Mouse (Mus musculus) ES-E14 (cell line): ENCODE results near the gene Dazap2. TPM values are rescaled to one million over a fixed set of nuclear protein-coding genes. Genes with fewer than 3 reads are reported as not detected.
A peak's percentile ranks its signal among the peaks of the same experiment; 100 is the strongest.

ENCODE experiments used
- DNase-seq: peaks from one replicate; pipeline ENCODE4 v3.0.0-alpha.2; 2013; ENCODE audit warnings: low read depth, low spot score
- H3K27ac ChIP-seq: 2 replicates; pipeline ENCODE4 v1.5.1; 2012; ENCODE audit warnings: low read depth, mild to moderate bottlenecking, low read length, moderate library complexity, mixed read lengths; ENCODE audit not compliant: poor library complexity, insufficient read depth, severe bottlenecking
- H3K36me3 ChIP-seq: 2 replicates; pipeline ENCODE4 v1.6.1; 2012; ENCODE audit warnings: mild to moderate bottlenecking, low read length, moderate library complexity, mixed read lengths; ENCODE audit not compliant: control insufficient read depth, poor library complexity, insufficient read depth, severe bottlenecking
- H3K4me1 ChIP-seq, 2 experiments: fragments of 150-350 bp in 1 of 2; sonication (generic) in 1 of 2; 2 replicates each; pipeline ENCODE4 v1.6.1; 2012; ENCODE audit warnings: low read length in 2 of 2, mild to moderate bottlenecking in 1 of 2, mixed read lengths in 1 of 2; ENCODE audit not compliant: control insufficient read depth in 2 of 2, insufficient read depth in 2 of 2, poor library complexity in 1 of 2
- H3K4me3 ChIP-seq, 2 experiments: fragments of 150-350 bp in 1 of 2; sonication (generic) in 1 of 2; 2 replicates each; pipeline ENCODE4 v1.5.1; 2012; ENCODE audit warnings: low read length in 2 of 2, low read depth in 1 of 2, mild to moderate bottlenecking in 1 of 2, mixed read lengths in 1 of 2; ENCODE audit not compliant: insufficient read depth in 1 of 2, poor library complexity in 1 of 2, severe bottlenecking in 1 of 2
- H3K9ac ChIP-seq: 2 replicates; pipeline ENCODE4 v1.6.1; 2012; ENCODE audit warnings: low read depth, mild to moderate bottlenecking, low read length, mixed read lengths; ENCODE audit not compliant: poor library complexity, insufficient read depth, severe bottlenecking
- H3K9me3 ChIP-seq: fragments of 150-350 bp; sonication (generic); 2 replicates; pipeline ENCODE4 v1.6.1; 2012; ENCODE audit warnings: low read depth, mild to moderate bottlenecking, low read length; ENCODE audit not compliant: control insufficient read depth, insufficient read depth
- CHD2 ChIP-seq: IDR thresholded peaks from 2 replicates; pipeline ENCODE4 v1.6.1; 2014; ENCODE audit warnings: mild to moderate bottlenecking, low read depth, low read length, inconsistent platforms
- HCFC1 ChIP-seq: IDR thresholded peaks from 2 replicates; pipeline ENCODE4 v1.6.1; 2012; ENCODE audit warnings: low read length, inconsistent platforms, borderline replicate concordance; ENCODE audit not compliant: insufficient read depth
- MAFK ChIP-seq: IDR thresholded peaks from 2 replicates; pipeline ENCODE4 v1.6.1; 2014; ENCODE audit warnings: mild to moderate bottlenecking, low read depth, low read length, inconsistent platforms; ENCODE audit not compliant: insufficient read depth
- ZC3H11A ChIP-seq: IDR thresholded peaks from 2 replicates; pipeline ENCODE4 v1.6.1; 2012; ENCODE audit warnings: low read depth, mild to moderate bottlenecking, inconsistent platforms, low read length, borderline replicate concordance
- ZNF384 ChIP-seq: IDR thresholded peaks from 2 replicates; pipeline ENCODE4 v1.6.1; 2012; ENCODE audit warnings: low read depth, low read length, inconsistent platforms
- in situ Hi-C, 2 experiments: fragments of 600-800 bp; cut with MboI; formaldehyde crosslinking; loops; one replicate each; pipeline ENCODE4 v1.15.1; 2025; ENCODE audit warnings: low sequenced_read_pairs in 2 of 2, inconsistent platforms in 1 of 2; ENCODE audit not compliant: unreplicated experiment in 2 of 2
- total RNA-seq: library from RNA; depleted of rRNA; stranded (reverse); fragments of 300-350 nt; gene quantifications from 2 replicates; pipeline ENCODE4 v1.2.3, GENCODE M21; 2012

Gene Dazap2
- total RNA-seq, 1 experiment = 27.6 TPM

DNA sequence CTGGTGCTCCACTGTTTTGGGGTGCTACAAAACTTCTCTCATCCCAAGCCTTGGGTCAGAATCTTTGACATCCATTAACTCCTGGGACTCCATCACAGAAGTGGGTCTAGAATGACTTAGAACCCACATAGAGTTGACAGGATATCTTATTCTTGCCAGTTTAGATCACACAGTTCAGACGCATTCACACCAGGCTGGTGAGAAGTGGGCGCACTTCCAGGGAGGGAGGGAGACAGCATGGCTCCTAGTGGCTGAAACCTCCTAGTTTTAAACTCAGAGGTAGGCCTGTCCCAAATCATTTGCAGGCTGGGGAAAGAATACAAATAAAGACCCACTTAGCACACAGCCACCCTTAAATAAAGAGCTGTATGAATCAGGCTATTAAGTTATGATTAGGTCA is 40.8 kb upstream of the Dazap2 start:
- in situ Hi-C loops = no loop called here
- H3K4me3 ChIP-seq = no peak overlapping the region

DNA sequence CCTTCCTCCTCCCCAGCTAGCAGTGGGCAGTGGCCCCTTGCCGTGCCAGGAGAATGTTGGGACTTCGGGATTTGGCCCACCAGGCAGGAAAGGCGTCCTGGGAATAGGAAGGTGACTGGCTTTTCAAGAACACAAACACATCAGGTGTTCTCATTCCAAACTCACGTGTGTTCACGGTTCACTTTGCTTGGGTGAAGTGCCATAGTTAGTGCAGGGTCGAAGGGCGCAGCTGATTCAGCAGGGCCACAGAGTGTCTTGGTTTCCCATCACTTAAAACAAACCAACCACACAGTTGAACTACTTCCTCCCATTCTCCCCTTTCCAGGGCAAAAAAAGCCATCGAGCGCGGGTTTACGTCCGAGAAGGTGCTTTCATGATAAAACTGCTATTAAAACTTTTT is 39.8 kb upstream of the Dazap2 start:
- in situ Hi-C loops = no loop called here
- H3K4me3 ChIP-seq = no peak overlapping the region
- no peak for TF ChIP-seq HCFC1
- no peak for TF ChIP-seq MAFK
- no peak for TF ChIP-seq ZC3H11A
- TF ChIP-seq ZNF384 = no peak
- TF ChIP-seq CHD2 = no peak
- no peak for DNase-seq
- no peak overlapping the region for H3K27ac ChIP-seq
- peaks cover 5% of the 10 kb centered on the region; the same call in 1 of the 2 replicates for H3K36me3 ChIP-seq
- H3K9ac ChIP-seq = no peak overlapping the region
- H3K4me1 ChIP-seq = peaks cover 0 to 5% of the 10 kb centered on the region in 2 experiments; a peak in 2 of 4 replicates
- no peaks in the 10 kb centered on the region for H3K9me3 ChIP-seq

More for the DNA sequence above, 40.8 kb upstream of the Dazap2 start:
- TF ChIP-seq MAFK = no peak
- no peak for TF ChIP-seq CHD2
- no peak for TF ChIP-seq ZC3H11A
- no peak for TF ChIP-seq HCFC1
- no peak for TF ChIP-seq ZNF384
- Histone ChIP-seq H3K27ac (no peak overlapping the region), H3K9me3 (no peaks in the 10 kb centered on the region), H3K36me3 (peaks cover 5% of the 10 kb centered on the region; the same call in 1 of the 2 replicates), H3K4me1 (peaks cover 0 to 4% of the 10 kb centered on the region in 2 experiments; a peak in 2 of 4 replicates), H3K9ac (no peak overlapping the region)
- DNase-seq = no peak

DNA sequence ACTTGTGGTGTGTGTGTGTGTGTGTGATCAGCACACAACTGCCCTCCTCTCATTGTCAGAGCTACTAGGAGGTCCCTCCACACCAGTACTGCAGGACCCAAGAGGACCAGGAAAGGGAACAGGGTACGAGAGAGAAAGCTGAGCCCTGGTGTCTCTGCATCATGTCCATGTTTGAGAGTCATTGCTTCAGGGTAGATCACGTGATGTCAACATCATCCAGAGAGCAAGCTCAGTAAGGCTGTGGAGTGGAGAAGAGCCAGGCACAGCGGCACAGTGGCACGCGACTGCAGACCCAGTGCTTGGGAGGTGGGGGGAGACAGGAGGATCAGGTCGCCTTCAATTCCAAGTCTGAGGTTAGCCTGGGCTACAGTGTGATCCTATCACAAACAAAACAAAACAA is 38.8 kb upstream of the Dazap2 start:
- no peaks in the 10 kb centered on the region for H3K9me3 ChIP-seq
- no peak for DNase-seq
- no peak overlapping the region for H3K27ac ChIP-seq
- H3K36me3 ChIP-seq = peaks cover 5% of the 10 kb centered on the region; the same call in 1 of the 2 replicates
- in situ Hi-C loops = no loop called here
- H3K9ac ChIP-seq = no peak overlapping the region
- peaks cover 0 to 6% of the 10 kb centered on the region in 2 experiments; a peak in 2 of 4 replicates for H3K4me1 ChIP-seq
- TF ChIP-seq ZC3H11A = no peak
- TF ChIP-seq MAFK = no peak
- TF ChIP-seq CHD2 = no peak
- TF ChIP-seq HCFC1 = no peak
- TF ChIP-seq ZNF384 = no peak
- no peak overlapping the region for H3K4me3 ChIP-seq

DNA sequence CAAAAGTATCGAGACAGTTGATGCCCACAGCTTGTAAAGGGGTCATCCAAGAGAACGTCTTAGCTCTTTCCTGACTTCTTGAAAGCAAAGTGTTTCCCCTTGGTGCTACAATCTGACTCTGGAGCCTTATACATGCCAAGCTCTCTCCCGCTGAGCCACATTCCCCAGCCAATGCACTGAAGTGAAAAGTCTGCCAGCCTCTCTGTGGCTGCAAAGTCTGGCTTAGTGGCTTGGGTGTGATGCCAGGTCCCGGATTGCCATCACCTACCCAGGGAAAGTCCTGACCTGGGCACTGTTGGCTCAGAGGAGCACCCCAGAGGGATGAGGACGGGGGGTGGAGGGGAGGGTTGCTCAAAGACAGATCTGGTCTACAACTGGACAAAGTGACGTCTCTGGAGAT is 38.3 kb upstream of the Dazap2 start:
- H3K27ac ChIP-seq = no peak overlapping the region
- no peaks in the 10 kb centered on the region for H3K9me3 ChIP-seq
- H3K9ac ChIP-seq = no peak overlapping the region
- no peak overlapping the region for H3K4me3 ChIP-seq
- TF ChIP-seq HCFC1 = no peak
- TF ChIP-seq ZNF384 = no peak
- TF ChIP-seq MAFK = no peak
- no peak for TF ChIP-seq CHD2
- TF ChIP-seq ZC3H11A = no peak
- DNase-seq = no peak
- peaks cover 0 to 6% of the 10 kb centered on the region in 2 experiments; a peak in 2 of 4 replicates for H3K4me1 ChIP-seq
- in situ Hi-C loops = no loop called here
- peaks cover 5% of the 10 kb centered on the region; the same call in 1 of the 2 replicates for H3K36me3 ChIP-seq

DNA sequence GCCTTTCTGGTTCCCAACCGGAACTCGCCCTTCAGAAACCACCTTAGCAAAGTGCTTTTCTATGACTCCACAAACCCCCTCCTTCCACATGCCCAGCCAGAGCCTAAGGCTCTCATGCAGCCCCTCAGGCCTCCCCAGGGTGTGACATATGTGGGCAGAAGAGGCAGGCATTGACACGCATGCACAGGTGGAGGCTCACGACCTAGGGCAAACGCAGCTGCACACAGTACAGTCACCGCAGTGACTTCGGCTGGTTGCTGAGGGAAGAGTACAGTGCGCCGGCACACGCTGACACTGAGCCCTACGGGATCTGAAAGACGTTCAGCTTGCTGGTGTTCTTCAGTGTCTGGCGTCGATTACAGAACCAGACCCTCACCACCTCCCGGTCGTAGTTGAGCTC is 37.2 kb upstream of the Dazap2 start:
- H3K9ac ChIP-seq = 0 out of 2 replicates have a peak overlapping the region, but pooled peaks have one; percentile 10
- peaks cover 5% of the 10 kb centered on the region; the same call in 1 of the 2 replicates for H3K36me3 ChIP-seq
- H3K4me3 ChIP-seq = peak overlapping the region in 1 of 2 experiments; percentile 12; a peak in 2 of 4 replicates
- H3K4me1 ChIP-seq = peaks cover 0 to 6% of the 10 kb centered on the region in 2 experiments; a peak in 2 of 4 replicates
- DNase-seq = no peak
- no peaks in the 10 kb centered on the region for H3K9me3 ChIP-seq
- peak overlapping the region; percentile 12; the same call in 1 of the 2 replicates for H3K27ac ChIP-seq
- in situ Hi-C loops = no loop called here
- TF ChIP-seq MAFK (no peak), ZNF384 (no peak), HCFC1 (no peak)
